Comparison of ENCODE assay signal across 23 mouse cellular contexts in the genomic region with DNA sequence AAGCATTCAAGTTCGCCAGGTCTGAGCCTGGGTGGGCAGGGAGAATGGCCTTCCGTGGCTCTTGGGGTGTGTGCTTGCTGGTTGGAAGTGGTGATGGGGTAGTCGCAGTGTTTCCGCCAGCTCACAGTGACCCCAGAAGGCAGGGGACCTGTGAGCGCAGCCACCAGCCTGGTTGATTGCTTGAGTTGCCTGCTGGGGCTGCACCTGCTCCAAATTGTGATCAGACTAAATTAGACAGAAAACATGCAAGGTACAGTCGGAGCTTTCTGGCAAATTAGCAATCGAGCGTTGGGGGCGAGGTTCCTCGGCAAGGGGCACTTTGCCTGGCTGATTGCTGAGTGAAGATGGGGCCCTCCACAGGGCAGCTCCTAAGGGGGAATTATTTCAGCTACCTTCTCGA. TPM values are rescaled to one million over a fixed set of nuclear protein-coding genes. Genes with fewer than 3 reads are reported as not detected.
A peak's percentile ranks its signal among the peaks of the same experiment; 100 is the strongest.
DNase-seq lines count a peak whose midpoint lies in the region; ATAC-seq lines count a peak whose summit lies in the region.
"Had no signal": no experiment of that assay in that cellular context is flagged by ENCODE, and none has a peak within 500 bp of the region (broad histone marks: within the 10 kb centered on the region; RNA-seq: fewer than 3 reads in every experiment).

No protein-coding gene starts in this region.

- WGBS in hindbrain, embryonic 15.5 days = 55% methylated on average over 11 of the region's 11 CpGs
- WGBS in hindbrain, embryonic 12.5 days = 53% methylated on average over 11 of the region's 11 CpGs
- WGBS in neural tube, embryonic 15.5 days = 57% methylated on average over 11 of the region's 11 CpGs

- H3K9me3 ChIP-seq in hindbrain, embryonic 15.5 days = no peaks in the 10 kb centered on the region
- H3K9me3 ChIP-seq in hindbrain, embryonic 12.5 days (replicated peaks) = no peaks in the 10 kb centered on the region
- H3K9me3 ChIP-seq in neural tube, embryonic 15.5 days (replicated peaks) = no peaks in the 10 kb centered on the region
- H3K9me3 ChIP-seq: limb, embryonic 13.5 days had no signal

- no peaks in the 10 kb centered on the region for H3K36me3 ChIP-seq in hindbrain, embryonic 15.5 days
- H3K36me3 ChIP-seq in hindbrain, embryonic 12.5 days = no peaks in the 10 kb centered on the region
- no peaks in the 10 kb centered on the region for H3K36me3 ChIP-seq in neural tube, embryonic 15.5 days
- H3K36me3 ChIP-seq: limb, embryonic 13.5 days had no signal

- H3K4me1 ChIP-seq in hindbrain, embryonic 15.5 days (replicated peaks) = peaks cover 17% of the 10 kb centered on the region
- H3K4me1 ChIP-seq in hindbrain, embryonic 12.5 days = peaks cover 10% of the 10 kb centered on the region
- peaks cover 15% of the 10 kb centered on the region for H3K4me1 ChIP-seq in neural tube, embryonic 15.5 days

- H3K27ac ChIP-seq in hindbrain, embryonic 15.5 days (replicated peaks) = peak overlapping the region; percentile 7; the same call in 1 of the 2 replicates
- H3K27ac ChIP-seq in hindbrain, embryonic 12.5 days = no peak overlapping the region
- 0 out of 2 replicates have a peak overlapping the region, but pooled peaks have one; percentile 33 for H3K27ac ChIP-seq in neural tube, embryonic 15.5 days (replicated peaks)
- H3K27ac ChIP-seq: kidney, postnatal 0 days; left cerebral cortex, adult 2 months; limb, embryonic 13.5 days; liver, embryonic 14.5 days had no signal

- peak; percentile 21 to 38 for DNase-seq in cerebellum, adult 18-20 months
- DNase-seq in neural tube, embryonic 10.5 days (ENCODE audit: extremely low spot score, low spot score) = no peak
- no peak for DNase-seq in adrenal gland, postnatal 4 days (ENCODE audit: low spot score in 2 of 2)
- no peak for DNase-seq in layer of hippocampus, adult 9-11 months
- DNase-seq: heart, postnatal 4 days; thymus, postnatal 25 days had no signal

- ATAC-seq in cerebellum, adult (ENCODE audit: insufficient number of reproducible peaks, low FRiP score, low TSS enrichment) = no peak
- ATAC-seq in hindbrain, embryonic 15.5 days (ENCODE audit: low FRiP score, low read depth) = peak; percentile 34; the same call in 1 of the 2 replicates
- ATAC-seq in hindbrain, embryonic 12.5 days (ENCODE audit: low FRiP score) = no peak
- ATAC-seq in neural tube, embryonic 15.5 days (ENCODE audit: low FRiP score) = no peak
- ATAC-seq: intestine, postnatal 0 days; lung, postnatal 0 days had no signal

- no peak overlapping the region for H3K4me2 ChIP-seq in hindbrain, embryonic 15.5 days
- no peak overlapping the region for H3K4me2 ChIP-seq in hindbrain, embryonic 12.5 days (replicated peaks)
- no peak overlapping the region for H3K4me2 ChIP-seq in neural tube, embryonic 15.5 days
- H3K4me2 ChIP-seq: limb, embryonic 13.5 days had no signal

- no peaks in the 10 kb centered on the region for H3K27me3 ChIP-seq in hindbrain, embryonic 15.5 days
- no peaks in the 10 kb centered on the region for H3K27me3 ChIP-seq in hindbrain, embryonic 12.5 days
- no peaks in the 10 kb centered on the region for H3K27me3 ChIP-seq in neural tube, embryonic 15.5 days (replicated peaks)
- H3K27me3 ChIP-seq: limb, embryonic 13.5 days had no signal

- H3K4me3 ChIP-seq in hindbrain, embryonic 15.5 days = no peak overlapping the region
- no peak overlapping the region for H3K4me3 ChIP-seq in hindbrain, embryonic 12.5 days
- H3K4me3 ChIP-seq in neural tube, embryonic 15.5 days (replicated peaks) = no peak overlapping the region
- H3K4me3 ChIP-seq: erythroblast, embryonic 14.5 days; left cerebral cortex, adult 2 months; limb, embryonic 13.5 days had no signal

- no peak overlapping the region for H3K9ac ChIP-seq in hindbrain, embryonic 15.5 days
- no peak overlapping the region; the same call in 1 of the 2 replicates for H3K9ac ChIP-seq in hindbrain, embryonic 12.5 days
- no peak overlapping the region for H3K9ac ChIP-seq in neural tube, embryonic 15.5 days (replicated peaks)
- H3K9ac ChIP-seq: limb, embryonic 13.5 days; liver, embryonic 14.5 days had no signal

RNA-seq across cellular contexts. Expression of gene Cryaa, which starts 20.7 kb away (rescaled TPM):
- polyA plus RNA-seq in hindbrain, embryonic 15.5 days (2015; fragmentation: Nextera tagmentation; extraction: Ambion mirVana) = 0.49 and 0.50 TPM in 2 replicates
- not detected in 2 replicates for polyA plus RNA-seq in hindbrain, embryonic 12.5 days (2016; fragmentation: Nextera tagmentation; extraction: Ambion mirVana)
- polyA plus RNA-seq in neural tube, embryonic 15.5 days (2015; fragmentation: Nextera tagmentation; extraction: Ambion mirVana) = 0.14 TPM in 1 of 2 replicates, not detected in the other
- total RNA-seq in adrenal gland, postnatal 4 days (2021) = not detected
- total RNA-seq: adrenal gland, adult 18-20 months; common myeloid progenitor, adult 5-6 weeks; gastrocnemius, postnatal 4 days; heart, postnatal 4 days; layer of hippocampus, adult 18-20 months; left cerebral cortex, adult 2 months; megakaryocyte, adult 5-6 weeks had no signal
- polyA plus RNA-seq: erythroblast, embryonic 14.5 days; heart, embryonic 14.5 days; limb, embryonic 13.5 days; liver, embryonic 14.5 days had no signal

RNA-seq across cellular contexts. Expression of gene U2af1, which starts 39.7 kb away (rescaled TPM):
- polyA plus RNA-seq in hindbrain, embryonic 15.5 days (2015; fragmentation: Nextera tagmentation; extraction: Ambion mirVana) = 196 and 202 TPM in 2 replicates
- polyA plus RNA-seq in hindbrain, embryonic 12.5 days (2016; fragmentation: Nextera tagmentation; extraction: Ambion mirVana) = 293 and 303 TPM in 2 replicates
- 176 and 225 TPM in 2 replicates for polyA plus RNA-seq in neural tube, embryonic 15.5 days (2015; fragmentation: Nextera tagmentation; extraction: Ambion mirVana)
- total RNA-seq in adrenal gland, postnatal 4 days (2021) = 100 to 1,000 TPM; 196 to 216 TPM

Comparison
In these comparisons a context has a peak if more than half of its experiments do, and no peak if none do; other contexts are left out.
1. DNase-seq: peak in cerebellum, adult 18-20 months (2 of 2); none in neural tube, embryonic 10.5 days (single experiment), adrenal gland, postnatal 4 days (0 of 2) and layer of hippocampus, adult 9-11 months (single experiment).